Mouse (Mus musculus) G1E-ER4 (cell line): Measurements from ENCODE around the gene Acot7. TPM values are rescaled to one million over a fixed set of nuclear protein-coding genes. Genes with fewer than 3 reads are reported as not detected.

Experiments
- GATA1 ChIP-seq: IDR thresholded peaks from one replicate; pipeline ENCODE4 v1.8.0; 2012; ENCODE audit warnings: low read length, inconsistent platforms
- polyA plus RNA-seq: library from polyadenylated mRNA; stranded (reverse); fragments of >175 nt; gene quantifications from 2 replicates; pipeline ENCODE4 v1.2.3, GENCODE M21; 2012

Gene Acot7
- polyA plus RNA-seq, 1 experiment: 28.6 TPM

- no peak for TF ChIP-seq GATA1
Measured at GRCm38 (mm10) chr4:152282721-152283120, 104.8 kb downstream of the Acot7 start.

DNA sequence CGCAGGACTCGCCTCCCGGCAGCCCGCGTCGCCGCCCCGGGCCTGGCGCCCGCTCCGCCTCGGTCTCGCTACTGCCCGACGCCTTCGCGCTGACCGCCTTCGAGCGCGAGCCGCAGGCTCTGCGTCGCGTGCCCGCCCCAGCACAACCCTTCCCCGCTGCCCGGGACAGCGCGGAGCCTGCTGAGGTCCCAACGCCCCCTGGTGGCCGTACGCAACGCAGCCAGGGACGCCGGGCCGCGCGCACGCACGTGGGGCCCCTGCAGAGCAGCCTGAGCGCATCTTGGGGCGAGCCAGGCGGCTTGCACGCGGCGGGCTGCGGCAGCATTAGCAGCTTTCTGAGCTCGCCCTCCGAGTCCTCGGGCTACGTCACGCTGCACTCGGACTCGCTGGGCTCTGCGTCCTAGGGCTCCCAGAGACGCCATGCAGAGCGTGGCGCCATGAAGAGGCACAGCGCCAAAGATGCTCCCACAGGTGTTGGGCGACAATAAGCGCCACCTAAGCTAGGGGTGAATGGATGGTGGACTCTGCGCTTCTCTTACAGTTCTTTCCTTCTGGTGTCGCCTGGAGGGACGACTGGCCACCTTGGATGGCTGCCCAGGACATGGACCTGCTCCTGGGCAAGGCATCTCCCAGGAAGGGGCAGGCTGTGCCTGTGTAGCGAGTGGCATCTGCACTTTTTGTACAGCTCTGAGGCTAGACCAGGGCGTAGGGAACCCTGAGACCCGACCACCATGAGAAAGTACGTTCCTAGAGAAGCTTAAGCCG is 105.4 kb downstream of the Acot7 start:
- TF ChIP-seq GATA1: no peak

- no peak for TF ChIP-seq GATA1
Measured at GRCm38 (mm10) chr4:152285505-152285904, 107.6 kb downstream of the Acot7 start.

- no peak for TF ChIP-seq GATA1
Measured at GRCm38 (mm10) chr4:152286183-152286582, 108.2 kb downstream of the Acot7 start.

DNA sequence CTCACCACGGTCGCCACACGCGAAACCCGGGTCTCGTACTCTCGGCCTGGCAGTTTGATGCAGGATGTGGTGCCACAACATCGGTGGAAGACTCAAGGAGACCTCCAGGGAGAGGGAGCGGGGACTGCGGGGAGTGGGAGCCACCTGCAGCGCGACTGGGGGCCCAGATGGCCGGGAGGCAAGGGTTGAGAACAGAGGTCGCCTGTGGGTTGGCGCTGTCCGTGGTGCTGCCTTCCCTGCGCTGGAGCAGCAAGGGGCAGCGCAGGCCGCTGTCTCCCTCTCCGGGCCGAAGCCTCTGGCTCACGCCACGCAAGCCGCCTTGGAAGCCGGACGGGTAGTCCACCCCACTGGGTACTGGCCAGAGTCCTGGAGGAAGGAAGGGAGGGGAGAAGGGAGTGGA is 109.0 kb downstream of the Acot7 start:
- TF ChIP-seq GATA1: no peak

DNA sequence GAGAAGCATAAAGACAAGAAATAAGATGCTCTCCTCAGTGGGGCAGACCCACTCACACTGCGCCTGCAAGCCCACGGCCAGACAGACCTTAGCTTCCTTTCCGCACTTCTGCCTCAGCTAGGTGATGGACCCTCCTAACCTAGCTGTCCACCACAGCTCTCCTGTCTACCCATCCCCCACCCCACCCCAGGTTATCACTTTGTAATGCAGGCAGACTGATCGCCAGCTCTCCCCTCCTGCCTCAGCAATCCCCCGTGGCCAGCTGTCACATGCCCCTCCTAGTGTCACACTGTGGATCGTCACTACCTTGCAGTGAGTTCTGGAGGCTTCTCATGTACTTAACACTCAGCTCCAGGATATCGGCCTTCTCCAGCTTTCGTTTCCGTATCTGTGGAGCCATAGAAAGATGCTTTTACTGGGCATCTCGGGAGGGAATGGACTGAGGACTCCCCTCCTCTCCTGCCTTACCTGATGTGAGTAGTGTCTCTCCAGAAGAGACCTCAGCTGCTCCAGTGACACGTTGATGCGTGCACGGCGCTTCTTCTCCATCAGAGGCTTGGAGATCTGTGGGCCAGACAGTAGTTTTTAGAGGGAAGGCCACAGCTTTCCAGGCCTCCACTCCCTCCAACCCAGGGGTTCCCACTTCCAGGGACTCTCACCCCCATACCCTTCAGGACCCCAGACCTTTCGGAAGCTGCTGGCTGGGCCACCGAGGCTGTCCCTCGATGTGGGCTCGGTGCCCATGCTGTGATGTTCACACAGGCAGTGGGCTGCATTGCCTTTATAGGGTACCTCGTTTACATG is 109.6 kb downstream of the Acot7 start:
- TF ChIP-seq GATA1: no peak

GRCm38 (mm10) chr4:152288398-152288945 is 110.5 kb downstream of the Acot7 start:
- no peak for TF ChIP-seq GATA1

GRCm38 (mm10) chr4:152290385-152290784 is 112.5 kb downstream of the Acot7 start:
- TF ChIP-seq GATA1: no peak

DNA sequence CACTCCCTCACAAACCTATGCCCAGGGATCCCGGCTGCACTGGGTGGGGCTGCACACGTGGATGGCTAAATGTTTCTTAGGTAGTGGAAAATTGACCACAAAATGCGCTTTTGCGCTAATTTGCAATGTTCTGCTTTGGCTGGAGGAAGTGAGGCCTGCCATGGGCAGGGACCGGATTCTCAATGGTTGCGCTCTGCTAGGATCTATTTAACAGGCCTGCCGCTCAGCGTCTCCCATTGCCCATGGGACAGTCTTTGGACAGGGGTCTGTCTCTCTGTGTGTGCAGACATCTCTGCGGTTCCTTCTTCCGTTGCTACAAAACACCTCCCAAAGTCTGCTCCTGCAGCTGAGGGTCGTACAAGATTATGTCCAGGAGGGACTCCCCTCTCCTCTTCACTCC is 113.1 kb downstream of the Acot7 start:
- TF ChIP-seq GATA1: no peak

DNA sequence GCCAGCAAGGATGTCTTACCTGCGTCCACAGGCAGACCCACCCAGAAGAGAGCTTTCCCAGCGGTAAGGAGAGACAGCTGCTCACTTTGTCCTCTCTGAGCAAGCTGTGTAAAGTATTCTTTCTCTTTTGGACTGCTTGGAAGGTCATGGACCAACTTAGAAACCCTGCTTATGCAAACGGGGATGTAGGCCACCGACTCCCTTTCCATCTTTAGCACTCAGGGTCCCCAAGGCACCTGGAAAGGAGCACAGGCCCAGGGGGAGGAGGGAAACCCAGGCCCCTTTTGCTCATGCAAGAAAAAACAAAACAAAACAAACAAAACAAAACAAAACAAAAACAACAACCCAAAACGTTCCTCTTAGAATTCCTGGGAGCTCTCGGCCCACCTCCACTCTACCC is 113.6 kb downstream of the Acot7 start, which contains the start of gene Hes3:
TSS of gene Hes3 (minus strand) at position 101 of the 400 bp plus-strand sequence.
- TF ChIP-seq GATA1: no peak

- no peak for TF ChIP-seq GATA1
Measured at GRCm38 (mm10) chr4:152292102-152292765, 114.3 kb downstream of the Acot7 start.

DNA sequence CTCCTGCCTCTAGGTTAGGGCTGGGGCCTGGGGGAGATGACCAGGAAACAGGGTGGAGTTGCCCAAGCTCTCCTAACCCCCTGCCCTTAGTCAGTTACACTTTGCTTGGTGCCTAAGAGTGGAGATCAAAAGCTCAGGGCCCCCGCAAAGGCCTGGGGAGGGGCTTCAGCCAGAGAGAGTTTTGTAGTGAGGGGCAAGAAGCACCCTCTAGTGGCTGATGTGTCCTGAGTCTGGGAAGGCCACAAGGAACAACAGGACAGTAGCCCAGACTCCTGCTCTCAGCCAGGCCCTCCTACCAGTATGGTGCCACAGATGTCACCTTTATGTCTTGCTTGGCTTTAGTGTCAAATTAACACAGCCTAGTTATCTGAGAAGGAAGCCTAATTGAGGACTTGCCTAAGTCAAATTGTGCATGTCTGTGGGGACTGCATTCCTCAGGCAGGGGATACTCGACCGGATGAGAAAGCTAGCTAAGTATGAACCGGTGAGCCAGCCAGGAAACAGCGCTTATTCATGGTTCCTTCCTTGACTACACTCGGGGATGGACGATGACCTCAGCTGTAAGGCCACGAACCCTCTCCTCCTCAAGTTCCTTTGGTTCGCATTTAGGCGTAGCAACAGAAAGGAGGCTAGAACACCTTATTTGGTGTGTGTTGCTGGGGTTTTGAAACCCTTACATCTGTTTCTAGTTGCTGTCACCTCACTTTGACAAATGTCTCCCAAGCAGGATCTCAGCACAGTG is 116.4 kb downstream of the Acot7 start:
- no peak for TF ChIP-seq GATA1

GRCm38 (mm10) chr4:152295916-152296315 is 118.0 kb downstream of the Acot7 start:
- TF ChIP-seq GATA1: no peak

DNA sequence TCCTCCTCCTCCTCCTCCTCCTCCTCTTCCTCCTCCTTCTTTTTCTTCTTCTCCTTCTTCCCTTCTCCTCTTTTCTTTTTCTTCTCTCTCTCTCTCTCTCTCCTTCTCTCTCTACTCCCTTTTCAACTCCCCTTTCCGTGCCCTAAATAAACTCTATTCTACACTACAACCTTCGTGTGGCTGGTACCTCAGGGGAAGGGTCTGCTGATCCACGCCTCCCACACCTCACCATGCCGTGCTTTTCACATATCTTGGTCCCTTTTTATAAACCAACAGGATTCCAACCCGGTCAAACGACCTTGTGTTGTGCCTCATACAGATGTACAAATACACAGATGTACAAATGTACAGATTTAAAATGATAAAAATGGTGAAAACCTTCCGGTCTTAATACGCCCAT is 118.4 kb downstream of the Acot7 start:
- TF ChIP-seq GATA1: no peak
